Mouse (Mus musculus): Measurements from ENCODE around the gene Gm20388. TPM values are rescaled to one million over a fixed set of nuclear protein-coding genes. Genes with fewer than 3 reads are reported as not detected.

The Gm20388 gene
- polyA plus RNA-seq, 1 experiment = 0.36 TPM

- no peak for TF ChIP-seq TAL1 (IDR thresholded peaks at IDR 0.05; ENCODE audit: low read length)
- no peak for TF ChIP-seq GATA1 (IDR thresholded peaks at IDR 0.05; ENCODE audit: low read length)
- no peaks in the 10 kb centered on the region for H3K27me3 ChIP-seq (ENCODE audit: control insufficient read depth)
- H3K4me3 ChIP-seq (replicated peaks) = no peak overlapping the region
- no peaks in the 10 kb centered on the region for H3K9me3 ChIP-seq (ENCODE audit: control insufficient read depth, low read length)
- peaks cover 20% of the 10 kb centered on the region for H3K36me3 ChIP-seq (ENCODE audit: control insufficient read depth)
- H3K4me1 ChIP-seq (ENCODE audit: control insufficient read depth) = peaks cover 2% of the 10 kb centered on the region
Measured at GRCm38 (mm10) chr8:122816965-122817364, 2906.3 kb downstream of the Gm20388 start.

- Histone ChIP-seq H3K27me3 (ENCODE audit: control insufficient read depth) (no peaks in the 10 kb centered on the region), H3K4me3 (replicated peaks) (no peak overlapping the region), H3K36me3 (ENCODE audit: control insufficient read depth) (peaks cover 15% of the 10 kb centered on the region), H3K9me3 (ENCODE audit: control insufficient read depth, low read length) (no peaks in the 10 kb centered on the region), H3K4me1 (ENCODE audit: control insufficient read depth) (peaks cover 2% of the 10 kb centered on the region)
- TF ChIP-seq TAL1 (IDR thresholded peaks at IDR 0.05; ENCODE audit: low read length) (no peak), GATA1 (IDR thresholded peaks at IDR 0.05; ENCODE audit: low read length) (no peak)
Measured at GRCm38 (mm10) chr8:122817724-122818496, 2907.3 kb downstream of the Gm20388 start.

- Histone ChIP-seq H3K9me3 (ENCODE audit: control insufficient read depth, low read length) (no peaks in the 10 kb centered on the region), H3K4me3 (replicated peaks) (no peak overlapping the region), H3K4me1 (ENCODE audit: control insufficient read depth) (peaks cover 2% of the 10 kb centered on the region), H3K27me3 (ENCODE audit: control insufficient read depth) (peaks cover 5% of the 10 kb centered on the region), H3K36me3 (ENCODE audit: control insufficient read depth) (peaks cover 4% of the 10 kb centered on the region; the same call in 1 of the 2 replicates)
- TF ChIP-seq TAL1 (IDR thresholded peaks at IDR 0.05; ENCODE audit: low read length) (no peak), GATA1 (IDR thresholded peaks at IDR 0.05; ENCODE audit: low read length) (no peak)
Measured at GRCm38 (mm10) chr8:122819776-122820175, 2909.1 kb downstream of the Gm20388 start.

GRCm38 (mm10) chr8:122824571-122824970 lies 2913.9 kb downstream of the Gm20388 start:
- Histone ChIP-seq H3K36me3 (ENCODE audit: control insufficient read depth) (no peaks in the 10 kb centered on the region), H3K4me3 (replicated peaks) (no peak overlapping the region), H3K4me1 (ENCODE audit: control insufficient read depth) (no peaks in the 10 kb centered on the region; the same call in 1 of the 2 replicates), H3K9me3 (ENCODE audit: control insufficient read depth, low read length) (no peaks in the 10 kb centered on the region), H3K27me3 (ENCODE audit: control insufficient read depth) (peaks cover 37% of the 10 kb centered on the region)
- TF ChIP-seq TAL1 (IDR thresholded peaks at IDR 0.05; ENCODE audit: low read length) (no peak), GATA1 (IDR thresholded peaks at IDR 0.05; ENCODE audit: low read length) (no peak)

- peaks cover 2% of the 10 kb centered on the region; the same call in 1 of the 2 replicates for H3K4me1 ChIP-seq (ENCODE audit: control insufficient read depth)
- H3K4me3 ChIP-seq (replicated peaks) = no peak overlapping the region
- H3K27me3 ChIP-seq (ENCODE audit: control insufficient read depth) = peaks cover 37% of the 10 kb centered on the region
- no peaks in the 10 kb centered on the region for H3K36me3 ChIP-seq (ENCODE audit: control insufficient read depth)
- no peaks in the 10 kb centered on the region for H3K9me3 ChIP-seq (ENCODE audit: control insufficient read depth, low read length)
- TF ChIP-seq GATA1 (IDR thresholded peaks at IDR 0.05; ENCODE audit: low read length) (no peak), TAL1 (IDR thresholded peaks at IDR 0.05; ENCODE audit: low read length) (no peak)
Measured at GRCm38 (mm10) chr8:122824986-122825385, 2914.3 kb downstream of the Gm20388 start.

DNA sequence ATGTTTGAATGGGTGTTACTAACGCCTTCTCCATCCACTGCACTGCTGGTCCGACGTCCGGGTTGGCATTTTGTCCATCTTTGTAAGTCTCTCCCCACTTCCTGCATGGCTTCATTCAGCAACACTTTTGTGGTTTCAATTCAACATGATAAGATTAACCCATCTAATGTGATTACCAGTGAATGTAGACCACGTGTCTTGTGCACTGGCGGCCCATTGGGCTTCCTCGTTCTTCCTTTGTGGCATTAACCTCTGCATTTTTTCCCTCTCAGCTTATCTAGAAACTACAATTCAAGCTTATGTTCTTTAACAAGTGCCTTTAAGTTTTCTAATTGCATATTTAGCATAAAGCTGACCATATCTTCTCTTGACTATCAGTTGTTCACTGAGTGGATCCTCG lies 2914.8 kb downstream of the Gm20388 start:
- Histone ChIP-seq H3K4me1 (ENCODE audit: control insufficient read depth) (peaks cover 6% of the 10 kb centered on the region), H3K4me3 (replicated peaks) (no peak overlapping the region), H3K36me3 (ENCODE audit: control insufficient read depth) (no peaks in the 10 kb centered on the region), H3K9me3 (ENCODE audit: control insufficient read depth, low read length) (no peaks in the 10 kb centered on the region), H3K27me3 (ENCODE audit: control insufficient read depth) (peaks cover 40% of the 10 kb centered on the region)
- TF ChIP-seq GATA1 (IDR thresholded peaks at IDR 0.05; ENCODE audit: low read length) (no peak), TAL1 (IDR thresholded peaks at IDR 0.05; ENCODE audit: low read length) (no peak)

DNA sequence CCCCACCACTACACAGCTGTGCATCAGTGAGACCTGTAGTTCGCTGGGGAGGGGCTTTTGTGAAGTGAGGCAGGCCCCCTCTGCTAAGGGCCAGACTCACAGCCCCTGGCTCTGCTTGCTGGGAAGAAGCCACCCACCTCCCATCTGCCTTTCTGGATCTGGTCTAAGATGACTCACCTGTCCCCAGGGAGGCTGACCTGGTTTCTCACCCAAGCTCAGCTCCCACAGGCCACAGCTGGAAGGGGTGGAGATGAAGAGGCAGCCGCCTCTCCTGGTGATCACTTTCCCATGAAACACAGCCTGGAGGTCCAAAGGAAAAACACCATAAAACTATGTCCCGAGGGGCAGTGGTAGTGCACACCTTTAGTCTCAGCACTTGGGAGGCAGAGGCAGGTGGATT lies 2918.8 kb downstream of the Gm20388 start:
- TF ChIP-seq GATA1 (IDR thresholded peaks at IDR 0.05; ENCODE audit: low read length) (no peak), TAL1 (IDR thresholded peaks at IDR 0.05; ENCODE audit: low read length) (no peak)
- Histone ChIP-seq H3K4me3 (replicated peaks) (no peak overlapping the region), H3K36me3 (ENCODE audit: control insufficient read depth) (no peaks in the 10 kb centered on the region), H3K27me3 (ENCODE audit: control insufficient read depth) (peaks cover 45% of the 10 kb centered on the region), H3K4me1 (ENCODE audit: control insufficient read depth) (peaks cover 9% of the 10 kb centered on the region), H3K9me3 (ENCODE audit: control insufficient read depth, low read length) (no peaks in the 10 kb centered on the region)

GRCm38 (mm10) chr8:122830349-122831061 lies 2919.9 kb downstream of the Gm20388 start:
- Histone ChIP-seq H3K36me3 (ENCODE audit: control insufficient read depth) (no peaks in the 10 kb centered on the region), H3K4me1 (ENCODE audit: control insufficient read depth) (peaks cover 15% of the 10 kb centered on the region), H3K27me3 (ENCODE audit: control insufficient read depth) (peaks cover 36% of the 10 kb centered on the region), H3K9me3 (ENCODE audit: control insufficient read depth, low read length) (no peaks in the 10 kb centered on the region), H3K4me3 (replicated peaks) (no peak overlapping the region)
- TF ChIP-seq TAL1 (IDR thresholded peaks at IDR 0.05; ENCODE audit: low read length) (no peak), GATA1 (IDR thresholded peaks at IDR 0.05; ENCODE audit: low read length) (no peak)

- H3K4me3 ChIP-seq (replicated peaks) = no peak overlapping the region
- H3K27me3 ChIP-seq (ENCODE audit: control insufficient read depth) = peaks cover 13% of the 10 kb centered on the region
- no peaks in the 10 kb centered on the region for H3K9me3 ChIP-seq (ENCODE audit: control insufficient read depth, low read length)
- TF ChIP-seq TAL1 (IDR thresholded peaks at IDR 0.05; ENCODE audit: low read length) = no peak
- TF ChIP-seq GATA1 (IDR thresholded peaks at IDR 0.05; ENCODE audit: low read length) = no peak
- H3K4me1 ChIP-seq (ENCODE audit: control insufficient read depth) = peaks cover 15% of the 10 kb centered on the region
- H3K36me3 ChIP-seq (ENCODE audit: control insufficient read depth) = no peaks in the 10 kb centered on the region
Measured at GRCm38 (mm10) chr8:122834416-122834815, 2923.8 kb downstream of the Gm20388 start.

Measured in erythroblast, embryonic 14.5 days (primary cell).